Mouse (Mus musculus) common myeloid progenitor, adult 5-6 weeks (primary cell): ENCODE measurements around the gene Aldh3b2. TPM values are rescaled to one million over a fixed set of nuclear protein-coding genes. Genes with fewer than 3 reads are reported as not detected.

Experiments used
- ATAC-seq: replicated peaks from 2 replicates; pipeline ENCODE4 v1.8.0; 2016; ENCODE audit warnings: low read depth, mild to moderate bottlenecking, moderate TSS enrichment, inconsistent platforms; ENCODE audit not compliant: poor library complexity, severe bottlenecking
- total RNA-seq: library from RNA; stranded (forward); fragments of 200-1000, 187-1606 nt; gene quantifications from 2 replicates; pipeline ENCODE4 v1.2.3, GENCODE M21; 2017

Aldh3b2 gene
- 0.59 TPM in 1 of 2 replicates, not detected in the other for total RNA-seq

- 0 out of 2 replicates have a peak, but pooled peaks have one; percentile 32 for ATAC-seq
Measured at GRCm38 (mm10) chr19:3972229-3972628, at the start of gene Aldh3b2. TSS of gene Aldh3b2 (plus strand) at chr19:3972328.

DNA sequence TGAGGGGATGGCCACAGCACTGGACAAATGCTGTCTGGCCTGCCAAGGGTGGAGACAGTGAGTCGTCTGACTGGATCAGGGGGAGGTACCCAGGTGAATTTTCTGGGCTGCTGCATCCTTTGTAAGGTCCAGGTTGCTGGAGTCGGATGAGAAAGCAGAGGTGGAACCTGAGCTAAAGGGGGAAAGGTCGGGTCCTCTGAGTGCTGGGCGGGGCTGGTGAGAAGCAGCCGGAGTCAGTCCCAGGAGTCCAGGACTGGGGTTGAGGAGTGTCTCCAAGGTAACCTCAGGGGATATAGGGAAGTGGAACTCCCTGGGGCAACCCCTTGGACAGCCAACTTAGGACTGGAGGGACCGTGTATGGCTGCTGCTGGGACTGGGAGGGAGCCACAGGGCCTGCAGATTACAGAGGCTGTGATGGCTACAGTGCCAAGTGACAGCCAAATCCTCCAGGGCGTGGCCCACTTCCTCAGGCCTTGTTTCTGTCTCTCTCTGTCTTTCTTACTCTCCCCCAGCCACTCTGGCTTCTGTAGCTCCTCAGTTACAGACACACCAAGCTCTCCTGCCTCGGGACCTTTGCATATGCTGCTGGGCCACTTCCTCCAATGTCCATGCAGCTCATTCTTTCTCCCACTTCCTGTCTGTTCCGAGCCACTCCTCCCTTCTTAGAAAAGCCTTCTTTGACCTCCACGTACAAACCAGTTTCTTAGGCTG, 49.3 kb upstream of the Aldh3b2 start:
- peak; percentile 42 for ATAC-seq

DNA sequence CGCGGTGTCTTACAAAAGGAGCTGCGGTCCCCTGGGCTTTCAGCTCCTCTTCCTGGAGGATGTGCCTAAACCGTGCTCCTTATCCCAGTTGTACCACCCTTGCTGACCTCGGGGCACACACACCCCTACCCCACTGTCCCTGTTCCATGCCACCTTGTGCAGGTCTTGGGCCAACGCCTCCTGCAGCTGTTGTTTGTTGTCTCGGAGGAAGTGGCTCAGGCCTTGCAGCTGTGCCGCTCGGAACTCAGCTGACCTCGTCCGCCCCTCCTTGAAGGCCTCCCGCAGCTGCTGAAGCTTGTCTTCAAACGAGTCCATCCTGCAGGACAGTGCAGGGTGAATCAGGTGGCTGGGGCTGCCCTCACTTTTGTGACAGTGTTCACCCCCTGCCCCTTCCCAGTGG, 48.5 kb upstream of the Aldh3b2 start:
- peak; percentile 54 for ATAC-seq

DNA sequence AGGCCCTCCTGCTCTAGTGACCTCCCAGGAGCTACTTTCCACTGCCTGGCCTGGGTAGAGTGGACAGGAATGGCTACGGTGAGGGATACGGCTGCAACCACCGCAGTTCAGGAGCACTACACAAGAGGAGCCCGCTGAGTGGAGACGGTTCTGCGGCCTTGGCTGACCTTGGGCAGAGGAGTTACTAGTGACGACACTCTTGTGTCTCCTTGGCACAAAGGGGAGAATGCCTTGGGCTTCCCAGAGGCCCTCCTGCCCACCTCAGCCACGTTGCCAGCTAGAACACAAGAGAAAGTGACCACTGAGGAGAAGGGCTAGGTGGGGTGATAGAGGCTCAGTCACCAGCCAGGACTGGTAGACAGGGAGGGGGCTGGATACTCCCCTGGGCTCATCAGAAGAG, 47.9 kb upstream of the Aldh3b2 start:
- no peak for ATAC-seq

DNA sequence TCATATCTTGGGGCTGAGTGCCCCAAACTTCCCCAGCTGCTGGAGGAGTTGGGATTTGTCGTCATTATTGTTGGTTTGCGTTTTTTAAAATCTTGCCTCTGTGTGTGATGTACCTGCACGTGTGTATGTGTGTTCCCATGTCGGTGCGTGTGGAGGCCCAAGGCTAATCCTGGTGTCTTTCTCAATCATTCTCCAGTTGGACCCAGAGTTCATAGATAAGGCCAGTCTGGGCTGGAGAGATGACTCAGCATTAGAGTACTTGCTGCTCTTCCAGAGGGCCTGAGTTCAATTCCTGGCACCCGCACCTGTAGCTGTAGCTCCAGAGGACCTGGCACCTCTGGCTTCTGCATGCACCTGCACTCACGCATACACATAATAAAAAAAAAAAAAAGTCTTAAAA, 47.3 kb upstream of the Aldh3b2 start:
- ATAC-seq = no peak

GRCm38 (mm10) chr19:3925859-3926258, 46.3 kb upstream of the Aldh3b2 start:
- ATAC-seq = no peak

DNA sequence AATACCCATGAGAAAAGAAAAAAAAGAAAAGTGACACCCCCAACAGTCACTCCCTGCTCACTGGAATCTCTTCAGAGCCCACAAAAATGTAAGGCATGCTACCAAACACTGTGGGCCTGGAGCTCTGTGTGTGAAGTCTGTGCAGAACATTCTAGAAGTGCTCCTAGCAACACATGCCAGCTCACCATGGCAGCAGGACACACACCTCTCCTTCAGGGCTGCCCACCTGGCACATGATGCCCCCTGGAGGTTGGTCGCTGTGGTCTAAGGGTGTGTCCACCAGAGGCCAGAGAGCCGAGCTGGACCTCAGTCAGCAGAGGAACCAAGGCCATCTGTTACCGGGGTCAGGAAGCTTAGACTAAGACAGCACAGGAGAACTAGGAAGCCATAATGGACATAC, 45.8 kb upstream of the Aldh3b2 start:
- no peak for ATAC-seq

GRCm38 (mm10) chr19:3926685-3927084, 45.4 kb upstream of the Aldh3b2 start:
- ATAC-seq = no peak

- no peak for ATAC-seq
Measured at GRCm38 (mm10) chr19:3927989-3928388, 44.1 kb upstream of the Aldh3b2 start.

DNA sequence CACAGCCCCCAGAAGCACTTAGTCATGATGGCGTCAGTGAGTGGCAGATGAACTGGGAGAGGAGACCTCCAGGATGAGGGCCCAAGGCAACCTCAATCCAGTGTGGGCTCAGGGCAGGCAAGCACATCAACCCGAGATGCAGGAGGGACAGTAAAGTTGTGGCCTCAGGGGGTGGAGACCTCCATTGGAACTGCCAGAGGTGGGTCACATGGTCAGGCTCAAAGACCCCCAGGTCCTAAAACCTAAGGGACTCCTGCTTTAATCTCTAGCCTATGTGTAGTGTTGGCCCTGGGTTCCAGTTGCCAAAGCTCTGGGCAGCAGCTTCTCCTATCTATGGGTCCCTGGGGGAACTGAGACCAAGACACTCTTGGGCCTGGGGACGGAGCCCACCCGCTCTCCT, 43.3 kb upstream of the Aldh3b2 start:
- no peak for ATAC-seq

GRCm38 (mm10) chr19:3929211-3929941, 42.8 kb upstream of the Aldh3b2 start, which contains the start of gene Aldh3b1:
TSS of gene Aldh3b1 (minus strand) at chr19:3929808.
- peak; percentile 73 for ATAC-seq

- no peak for ATAC-seq
Measured at GRCm38 (mm10) chr19:3930262-3931057, 41.7 kb upstream of the Aldh3b2 start.

GRCm38 (mm10) chr19:3931716-3932115, 40.4 kb upstream of the Aldh3b2 start:
- peak; percentile 14; the same call in 1 of the 2 replicates for ATAC-seq

GRCm38 (mm10) chr19:3935032-3935895, 36.9 kb upstream of the Aldh3b2 start, which contains the start of gene Unc93b1:
TSS of gene Unc93b1 (plus strand) at chr19:3935186.
- ATAC-seq = peak; percentile 85

DNA sequence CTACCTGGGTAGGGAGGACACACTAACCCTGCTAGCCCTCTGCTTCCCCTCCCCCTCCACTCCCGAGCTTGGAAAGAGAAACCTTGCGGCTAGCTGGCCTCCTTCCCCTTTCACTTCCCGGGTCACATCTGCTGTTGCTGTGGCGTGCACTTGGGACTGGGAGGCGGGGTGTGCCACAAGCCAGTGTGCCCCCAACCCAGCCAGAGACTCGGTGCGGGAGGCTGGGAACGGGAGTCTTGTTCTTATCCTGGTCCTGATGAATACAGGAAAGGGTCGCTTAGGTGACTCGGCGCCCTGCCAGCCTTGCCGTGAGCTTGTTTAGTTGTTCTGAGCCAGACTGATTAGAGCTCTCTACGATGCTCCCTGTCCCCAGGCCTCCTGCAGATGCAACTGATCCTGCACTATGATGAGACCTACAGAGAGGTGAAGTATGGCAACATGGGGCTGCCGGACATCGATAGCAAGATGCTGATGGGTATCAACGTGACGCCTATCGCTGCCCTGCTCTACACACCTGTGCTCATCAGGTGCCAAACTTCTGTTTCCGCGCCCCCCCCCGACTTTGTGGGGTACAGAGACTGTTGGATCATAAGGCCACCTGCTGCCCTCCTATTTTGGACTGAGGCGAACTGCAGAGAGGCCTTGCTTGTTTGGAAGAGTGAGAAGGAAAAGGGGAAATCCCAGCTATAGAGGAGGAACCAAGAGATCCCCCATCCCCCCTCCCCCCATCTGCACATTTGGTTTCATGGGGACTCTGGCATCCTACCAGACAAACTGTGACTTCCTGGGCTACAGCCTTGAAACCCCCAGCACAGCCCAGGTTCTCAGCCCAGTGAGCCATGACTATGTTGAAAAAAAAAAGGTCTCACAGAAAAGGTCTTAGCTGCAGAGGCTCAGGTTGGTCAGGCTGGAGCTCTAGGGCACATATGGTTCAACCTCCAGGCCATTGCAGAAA, 36.0 kb upstream of the Aldh3b2 start:
- ATAC-seq = peak; percentile 65

GRCm38 (mm10) chr19:3942315-3942714, 29.8 kb upstream of the Aldh3b2 start:
- ATAC-seq = no peak

DNA sequence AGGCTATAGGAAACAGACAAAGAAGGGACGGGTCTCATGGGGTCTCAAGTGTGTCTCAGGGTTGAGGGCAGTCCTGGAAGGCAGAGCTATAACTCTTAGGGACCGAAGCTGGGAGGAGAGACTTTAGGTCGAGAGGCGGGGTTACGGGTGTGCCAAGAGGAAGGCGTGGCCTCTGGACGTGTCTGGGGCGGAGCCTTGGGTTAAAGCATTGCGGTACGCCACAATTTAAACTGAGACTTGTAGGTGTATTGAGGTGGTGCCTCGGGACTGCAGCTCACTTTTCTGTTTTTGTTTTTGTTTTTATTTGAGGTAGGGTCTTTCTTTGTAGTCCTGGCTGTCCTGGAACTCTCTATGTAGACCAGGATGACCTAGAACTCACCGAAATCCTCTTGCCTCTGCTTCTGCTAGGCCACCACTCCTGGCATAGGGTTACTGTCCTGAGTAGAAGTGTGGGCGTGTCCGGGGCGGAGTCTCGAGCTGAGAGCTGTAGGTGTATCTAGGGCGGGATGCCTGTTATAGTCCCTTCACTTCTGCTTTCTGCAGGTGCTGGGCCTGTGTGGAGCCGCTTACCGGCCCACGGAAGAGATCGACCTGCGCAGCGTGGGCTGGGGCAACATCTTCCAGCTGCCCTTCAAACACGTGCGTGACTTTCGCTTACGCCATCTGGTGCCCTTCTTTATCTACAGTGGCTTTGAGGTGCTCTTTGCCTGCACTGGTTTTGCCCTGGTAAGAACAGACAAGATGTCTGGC, 29.0 kb upstream of the Aldh3b2 start:
- peak; percentile 68 for ATAC-seq
